Mouse (Mus musculus) lung, adult 2 months (tissue): Measurements from ENCODE around the gene Ccdc163.

Source experiments
- CTCF ChIP-seq: fragments of 200-500 bp; IDR thresholded peaks from 2 replicates; pipeline ENCODE4 v1.5.1; 2011; ENCODE audit warnings: mild to moderate bottlenecking, low read length, control low read depth; ENCODE audit not compliant: insufficient read depth
- POLR2A ChIP-seq: fragments of 200-500 bp; IDR thresholded peaks from 2 replicates; pipeline ENCODE4 v1.6.1; 2011; ENCODE audit warnings: low read depth, mild to moderate bottlenecking, control low read depth, low read length, borderline replicate concordance; ENCODE audit errors: extremely low read depth

DNA sequence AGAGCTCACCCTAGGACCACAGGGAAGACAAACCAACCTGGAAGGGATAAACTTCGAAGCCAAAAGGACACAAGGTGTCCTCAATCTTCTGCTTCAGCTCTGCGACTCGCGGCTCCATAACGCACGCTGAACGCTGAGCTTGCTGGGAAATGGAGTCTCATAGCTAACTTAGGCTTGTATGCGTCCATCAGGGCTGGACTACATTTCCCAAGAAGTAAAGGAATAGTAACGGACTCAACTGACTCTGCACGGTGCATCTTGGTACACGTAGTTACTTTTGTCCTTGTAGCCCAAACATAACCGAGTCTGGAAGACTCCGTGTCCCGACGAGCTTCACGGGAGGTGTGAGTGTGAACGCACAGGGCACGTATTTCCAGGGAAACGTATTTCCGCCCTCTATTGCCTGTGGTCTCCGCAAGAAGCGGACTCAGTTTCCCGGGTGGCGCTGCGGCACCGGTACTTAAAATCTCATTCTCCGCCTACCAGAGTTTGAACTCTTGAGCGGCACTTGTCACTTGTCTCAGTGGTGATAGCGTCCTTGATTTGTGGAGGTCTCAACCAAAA lies at the start of gene Ccdc163, which contains the start of gene Mmachc:
- TF ChIP-seq CTCF (no peak), POLR2A (peak; percentile 51; the same call in 1 of the 2 replicates)
